Mouse (Mus musculus) olfactory bulb, adult 2 months (tissue): ENCODE measurements at regions not wholly inside any gene's neighbourhood (a gene's known extent, or its start where the extent isn't known, plus 50 kb on each side); places are given as distances from the start of the nearest gene placed in this dataset.

Source experiments
- CTCF ChIP-seq: fragments of 200-500 bp; IDR thresholded peaks from 2 replicates; pipeline ENCODE4 v1.5.1; 2012; ENCODE audit warnings: low read depth, mild to moderate bottlenecking, low read length, moderate library complexity; ENCODE audit not compliant: insufficient read depth
- POLR2A ChIP-seq: fragments of 200-500 bp; IDR thresholded peaks from 2 replicates; pipeline ENCODE4 v1.6.1; 2012; ENCODE audit warnings: mild to moderate bottlenecking, low read depth, low read length, moderate library complexity; ENCODE audit not compliant: insufficient read depth

- TF ChIP-seq POLR2A (no peak), CTCF (no peak)
Measured at GRCm38 (mm10) chr2:128381684-128382205, 209.3 kb upstream of the Spdye4c start.
